Mouse (Mus musculus) CH12F3 (cell line): ENCODE measurements around the gene Cypt3.

Experiments used
- in situ Hi-C: fragments of 300-500 bp; cut with MboI; formaldehyde crosslinking; loops from 2 replicates; pipeline ENCODE4 v1.14.3; 2020; ENCODE audit warnings: low sequenced_read_pairs

Cypt3 gene

GRCm38 (mm10) chrX:153558293-153558692, at the start of gene Cypt3:
Cypt3 (plus strand) TSS chrX:153558593.
- in situ Hi-C loops = no loop called here

GRCm38 (mm10) chrX:153515491-153515890, 42.9 kb upstream of the Cypt3 start:
- in situ Hi-C loops = no loop called here

GRCm38 (mm10) chrX:153528399-153528798, 30.0 kb upstream of the Cypt3 start:
- in situ Hi-C loops = no loop called here

- in situ Hi-C loops = no loop called here
Observed at GRCm38 (mm10) chrX:153556634-153557033, 1.8 kb upstream of the Cypt3 start.

GRCm38 (mm10) chrX:153564650-153565049, 6.3 kb downstream of the Cypt3 start:
- in situ Hi-C loops = no loop called here

- in situ Hi-C loops = no loop called here
Observed at GRCm38 (mm10) chrX:153599583-153599982, 41.2 kb downstream of the Cypt3 start.
